Mouse (Mus musculus) lung, embryonic 14.5 days (tissue): ENCODE data around the gene Pon3. TPM values are rescaled to one million over a fixed set of nuclear protein-coding genes. Genes with fewer than 3 reads are reported as not detected.
A peak's percentile ranks its signal among the peaks of the same experiment; 100 is the strongest.

Experiments
- ATAC-seq: fragments of 200-750 bp; cut with Nextera tagmentation; 2 replicates; pipeline ENCODE4 v1.8.0; 2017; ENCODE audit warnings: mild to moderate bottlenecking, moderate TSS enrichment, moderate library complexity; ENCODE audit not compliant: insufficient read depth
- DNase-seq: peaks from one replicate; pipeline ENCODE4 v3.0.0-alpha.2; 2015
- H3K27ac ChIP-seq: fragments of 300-500 bp; sonication (generic); 2 replicates; pipeline ENCODE4 v1.5.1; 2014; ENCODE audit warnings: low read depth, mild to moderate bottlenecking, moderate library complexity
- H3K27me3 ChIP-seq: fragments of 300-500 bp; sonication (generic); 2 replicates; pipeline ENCODE4 v1.6.1; 2014; ENCODE audit warnings: low read length, control low read depth; ENCODE audit not compliant: insufficient read depth
- H3K36me3 ChIP-seq: fragments of 300-500 bp; sonication (generic); 2 replicates; pipeline ENCODE4 v1.6.1; 2014; ENCODE audit warnings: control low read depth; ENCODE audit not compliant: insufficient read depth
- H3K4me1 ChIP-seq: fragments of 300-500 bp; sonication (generic); 2 replicates; pipeline ENCODE4 v1.6.1; 2014; ENCODE audit warnings: antibody characterized with exemption, control low read depth; ENCODE audit not compliant: insufficient read depth
- H3K4me2 ChIP-seq: fragments of 300-500 bp; sonication (generic); 2 replicates; pipeline ENCODE4 v1.6.1; 2014; ENCODE audit warnings: mild to moderate bottlenecking
- H3K4me3 ChIP-seq: fragments of 300-500 bp; sonication (generic); 2 replicates; pipeline ENCODE4 v1.5.1; 2014; ENCODE audit warnings: low read depth, low read length
- H3K9ac ChIP-seq: fragments of 300-500 bp; sonication (generic); 2 replicates; pipeline ENCODE4 v1.6.1; 2014
- H3K9me3 ChIP-seq: fragments of 300-500 bp; sonication (generic); 2 replicates; pipeline ENCODE4 v1.6.1; 2016; ENCODE audit warnings: low read depth, low read length, control low read depth
- CTCF ChIP-seq: IDR thresholded peaks from 2 replicates; pipeline ENCODE4 v1.5.1; 2016; ENCODE audit warnings: antibody characterized with exemption, low read depth
- WGBS: fragments of 180-500 bp; shearing (Covaris S2); extraction: QIAGEN DNeasy Blood & Tissue Kit; methylation state at CpG from one replicate; pipeline ENCODE4 v1.1.7; 2014; 5-methylcytosine and 5-hydroxymethylcytosine counted together
- polyA plus RNA-seq: library from polyadenylated mRNA; unstranded; fragments of >200 nt; fragmentation: Nextera tagmentation; extraction: Ambion mirVana; gene quantifications from 2 replicates; pipeline ENCODE4 v1.2.1, GENCODE M21; 2014

Pon3 gene
- polyA plus RNA-seq, 1 experiment from 2014 or later: 14.2 TPM

DNA sequence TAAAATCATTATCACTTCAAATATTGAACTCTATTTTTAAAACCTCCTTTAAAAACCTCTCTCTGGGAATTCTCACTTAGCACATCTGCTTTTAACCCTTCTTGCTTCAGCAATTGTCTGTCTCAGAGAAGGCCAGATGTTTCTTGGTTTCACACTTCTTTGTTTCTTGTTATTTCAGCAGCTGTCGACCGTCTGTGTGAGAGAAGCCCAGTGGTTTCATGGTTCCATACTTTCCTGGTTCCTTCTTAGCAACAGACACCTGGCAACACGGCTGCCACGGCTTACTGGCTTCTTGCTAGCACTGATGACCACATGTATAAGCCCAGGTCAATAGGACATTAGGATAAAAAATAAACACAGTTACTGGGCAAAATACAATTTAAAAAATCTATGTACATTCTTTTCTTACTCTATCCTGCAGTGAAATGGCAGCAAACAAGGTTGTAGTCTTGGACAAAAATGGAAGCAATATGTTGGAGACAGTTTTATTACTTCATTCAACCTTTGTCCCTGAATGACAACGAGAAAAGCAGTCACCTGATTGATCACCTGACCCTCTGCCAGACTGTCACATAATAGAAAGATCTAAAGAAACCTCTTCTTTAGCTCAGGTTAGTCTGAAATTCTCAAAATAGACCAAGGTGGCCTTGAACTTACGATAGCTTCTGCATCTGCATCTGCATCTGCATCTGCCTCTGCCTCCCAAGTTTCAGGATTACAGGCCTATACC lies 24.7 kb upstream of the Pon3 start:
- no peak overlapping the region for H3K9ac ChIP-seq
- peaks cover 14% of the 10 kb centered on the region for H3K36me3 ChIP-seq
- no peak overlapping the region for H3K4me3 ChIP-seq
- TF ChIP-seq CTCF: no peak
- DNase-seq: no peak
- H3K27ac ChIP-seq: no peak overlapping the region
- H3K9me3 ChIP-seq: no peaks in the 10 kb centered on the region
- H3K27me3 ChIP-seq: no peaks in the 10 kb centered on the region
- H3K4me1 ChIP-seq: no peaks in the 10 kb centered on the region; the same call in 1 of the 2 replicates
- 40% methylated on average over 6 of the region's 6 CpGs for WGBS
- no peak overlapping the region for H3K4me2 ChIP-seq
- ATAC-seq: no peak

DNA sequence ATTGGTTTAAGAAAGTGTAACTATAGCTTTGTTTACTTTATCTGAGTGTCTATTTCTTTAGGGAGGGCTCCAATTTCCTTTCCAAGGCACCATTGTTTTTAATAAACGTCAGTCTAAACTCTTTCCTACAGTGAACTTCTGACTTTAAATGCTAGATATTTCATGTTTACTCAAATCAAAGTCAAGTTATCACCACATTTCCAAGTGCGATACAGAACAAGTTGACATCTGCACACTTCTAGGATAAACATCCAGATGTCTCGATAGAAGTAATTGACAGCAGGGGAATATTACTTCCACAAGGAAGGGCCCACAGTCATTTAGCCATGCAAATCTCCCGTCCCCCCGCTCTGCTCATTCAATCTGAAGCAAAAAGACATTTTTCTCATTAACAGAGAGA lies 21.9 kb upstream of the Pon3 start:
- H3K36me3 ChIP-seq: peaks cover 22% of the 10 kb centered on the region
- no peaks in the 10 kb centered on the region; the same call in 1 of the 2 replicates for H3K4me1 ChIP-seq
- no peak overlapping the region for H3K4me3 ChIP-seq
- no peak overlapping the region for H3K27ac ChIP-seq
- H3K9ac ChIP-seq: no peak overlapping the region
- TF ChIP-seq CTCF: no peak
- ATAC-seq (peak; percentile 77), DNase-seq (peak; percentile 63)
- no peaks in the 10 kb centered on the region for H3K9me3 ChIP-seq
- no peak overlapping the region for H3K4me2 ChIP-seq
- H3K27me3 ChIP-seq: no peaks in the 10 kb centered on the region
- 20% methylated on average over 5 of the region's 5 CpGs for WGBS

DNA sequence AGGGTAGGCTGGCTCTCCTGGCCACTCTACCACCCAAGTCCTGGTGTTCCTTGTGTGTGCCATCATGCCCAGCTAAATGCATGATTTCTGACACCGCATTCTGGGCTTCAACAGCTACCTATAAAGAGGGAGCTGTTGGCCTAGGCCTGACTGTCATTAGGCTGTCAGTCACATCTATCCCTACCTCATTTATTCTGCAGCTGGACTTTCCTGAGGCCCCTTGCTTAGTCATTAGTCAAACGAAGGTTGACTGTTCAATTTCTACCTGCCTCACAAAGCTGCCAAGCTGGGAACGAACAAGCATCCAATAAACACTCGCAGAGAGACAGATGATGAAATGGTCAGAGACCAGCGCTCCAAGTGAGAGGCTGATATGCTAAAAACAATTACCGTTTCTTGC lies 13.6 kb upstream of the Pon3 start:
- WGBS: 73% methylated on average over 6 of the region's 6 CpGs
- TF ChIP-seq CTCF: no peak
- Histone ChIP-seq H3K9me3 (no peaks in the 10 kb centered on the region), H3K4me1 (no peaks in the 10 kb centered on the region), H3K4me2 (no peak overlapping the region), H3K27me3 (no peaks in the 10 kb centered on the region), H3K36me3 (peaks cover 11% of the 10 kb centered on the region; the same call in 1 of the 2 replicates), H3K4me3 (no peak overlapping the region), H3K9ac (no peak overlapping the region), H3K27ac (no peak overlapping the region)
- DNase-seq (no peak), ATAC-seq (no peak)

DNA sequence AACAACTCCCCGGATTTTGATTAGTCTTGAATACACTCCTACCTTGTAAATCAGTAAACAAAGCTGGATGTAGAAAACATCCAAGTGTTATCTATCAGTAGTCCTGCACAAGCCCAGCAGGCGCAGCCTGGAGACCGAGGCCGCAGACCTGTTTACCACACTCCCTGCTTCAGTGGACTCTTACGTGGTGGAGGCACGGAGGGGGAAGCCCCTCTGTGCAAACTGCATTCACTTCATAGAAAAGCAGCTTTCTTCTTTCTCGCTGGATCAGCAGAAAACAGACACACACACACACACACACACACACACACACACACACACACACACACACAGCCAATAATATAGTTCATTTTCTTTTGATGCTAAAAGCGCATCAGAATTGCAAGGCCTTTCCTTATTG lies 8.7 kb upstream of the Pon3 start:
- no peaks in the 10 kb centered on the region for H3K4me1 ChIP-seq
- no peak overlapping the region for H3K27ac ChIP-seq
- no peak overlapping the region for H3K9ac ChIP-seq
- H3K4me2 ChIP-seq: no peak overlapping the region
- H3K4me3 ChIP-seq: no peak overlapping the region
- no peaks in the 10 kb centered on the region for H3K27me3 ChIP-seq
- ATAC-seq: no peak
- H3K36me3 ChIP-seq: no peaks in the 10 kb centered on the region
- DNase-seq: no peak
- 74% methylated on average over 8 of the region's 8 CpGs for WGBS
- no peaks in the 10 kb centered on the region for H3K9me3 ChIP-seq
- no peak for TF ChIP-seq CTCF

DNA sequence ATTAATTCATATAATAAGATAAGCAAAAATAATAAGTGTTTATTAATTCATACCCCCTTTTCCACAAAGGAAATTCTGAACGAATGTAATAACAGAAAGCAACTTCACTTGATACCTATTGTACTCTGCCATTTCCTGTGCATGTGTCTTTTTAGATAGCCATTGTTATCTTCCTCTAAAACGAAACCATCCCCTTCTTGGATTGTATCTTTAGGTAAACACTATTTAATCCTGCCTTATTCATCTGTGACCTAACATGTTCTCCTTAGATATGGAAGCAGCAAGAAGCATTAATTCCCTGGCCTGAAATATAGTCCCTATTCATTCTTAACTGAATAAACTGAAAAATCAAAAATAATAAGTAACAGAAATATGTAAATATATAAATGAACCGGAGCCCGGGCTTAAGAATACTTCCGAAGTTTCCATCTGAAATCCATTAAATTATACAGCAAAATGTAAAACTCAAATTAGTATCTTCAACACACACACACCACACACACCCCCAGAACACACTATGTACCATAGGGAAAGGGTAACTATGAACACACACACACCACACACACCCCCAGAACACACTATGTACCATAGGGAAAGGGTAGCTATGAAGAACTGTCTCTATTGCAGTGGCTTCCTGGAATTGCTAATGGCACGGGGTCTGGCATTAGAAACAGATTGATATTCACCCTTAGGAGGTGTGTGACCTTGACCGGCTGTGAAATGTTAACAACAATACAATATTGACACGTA lies 7.3 kb upstream of the Pon3 start:
- H3K9me3 ChIP-seq: no peaks in the 10 kb centered on the region
- DNase-seq (no peak), ATAC-seq (no peak)
- no peak overlapping the region for H3K9ac ChIP-seq
- no peak overlapping the region for H3K4me3 ChIP-seq
- 74% methylated on average over 8 of the region's 8 CpGs for WGBS
- no peak overlapping the region for H3K4me2 ChIP-seq
- TF ChIP-seq CTCF: no peak
- no peaks in the 10 kb centered on the region for H3K27me3 ChIP-seq
- H3K4me1 ChIP-seq: no peaks in the 10 kb centered on the region
- no peaks in the 10 kb centered on the region for H3K36me3 ChIP-seq
- H3K27ac ChIP-seq: no peak overlapping the region

DNA sequence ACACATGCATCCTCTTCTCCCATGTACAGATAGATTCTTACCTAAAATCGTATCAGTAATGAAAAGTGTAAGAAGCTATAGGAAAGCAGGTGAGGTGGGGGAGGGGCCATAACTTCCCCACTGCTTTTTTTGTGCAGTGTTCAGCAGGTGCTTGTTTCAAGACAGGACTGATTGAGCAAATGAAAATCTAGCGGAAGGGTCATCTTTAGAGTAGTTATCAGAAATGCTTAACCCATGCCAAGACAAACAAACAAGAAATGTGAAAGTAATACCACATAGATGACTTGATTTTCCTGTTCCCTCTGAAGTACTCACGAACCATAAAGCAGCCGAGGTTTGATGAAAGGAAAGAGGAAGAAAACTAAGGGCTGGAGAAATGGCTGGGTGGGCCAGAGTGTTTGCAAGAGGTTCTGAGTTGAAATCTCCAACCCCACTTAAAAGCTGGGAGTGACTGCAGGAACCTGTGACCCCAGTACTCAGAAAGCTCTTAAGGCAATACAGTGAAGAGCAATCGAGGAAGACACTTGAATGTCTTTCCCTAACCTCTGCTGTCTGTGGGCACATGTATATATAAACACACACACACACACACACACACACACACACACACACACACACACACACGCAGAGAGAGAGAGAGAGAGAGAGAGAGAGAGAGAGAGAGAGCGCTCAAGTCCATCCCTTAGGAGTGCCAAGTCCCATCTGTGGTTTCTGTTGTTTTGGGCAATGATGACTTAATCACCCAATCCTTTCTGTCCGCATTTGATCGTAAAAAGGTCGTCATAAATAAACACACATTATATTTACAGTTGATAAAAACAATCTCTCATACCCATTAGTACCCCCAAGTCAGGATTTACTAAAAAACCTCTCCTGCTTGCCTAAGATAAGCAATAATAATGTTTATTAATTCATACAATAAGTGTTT lies 6.5 kb upstream of the Pon3 start:
- Histone ChIP-seq H3K4me3 (no peak overlapping the region), H3K9ac (no peak overlapping the region), H3K27ac (no peak overlapping the region), H3K4me1 (no peaks in the 10 kb centered on the region), H3K4me2 (no peak overlapping the region), H3K9me3 (no peaks in the 10 kb centered on the region), H3K27me3 (no peaks in the 10 kb centered on the region), H3K36me3 (no peaks in the 10 kb centered on the region)
- no peak for ATAC-seq
- TF ChIP-seq CTCF: no peak
- no peak for DNase-seq
- 54% methylated on average over 9 of the region's 10 CpGs for WGBS
